Mouse (Mus musculus) forebrain, embryonic 10.5 days (tissue): ENCODE results near the gene Yipf6. TPM values are rescaled to one million over a fixed set of nuclear protein-coding genes. Genes with fewer than 3 reads are reported as not detected.

Source experiments
- DNase-seq: peaks from one replicate; pipeline ENCODE4 v3.0.0-alpha.2; 2017; ENCODE audit warnings: low spot score; ENCODE audit errors: extremely low spot score
- H3K27ac ChIP-seq: fragments of 300-500 bp; sonication (generic); 2 replicates; pipeline ENCODE4 v1.5.1; 2016; ENCODE audit warnings: mild to moderate bottlenecking
- H3K27me3 ChIP-seq: fragments of 300-500 bp; sonication (generic); 2 replicates; pipeline ENCODE4 v1.6.1; 2016; ENCODE audit warnings: mild to moderate bottlenecking; ENCODE audit not compliant: poor library complexity, severe bottlenecking
- H3K36me3 ChIP-seq: fragments of 300-500 bp; sonication (generic); replicated peaks from 2 replicates; pipeline ENCODE4 v1.6.1; 2016; ENCODE audit warnings: mild to moderate bottlenecking, moderate library complexity
- H3K4me1 ChIP-seq: fragments of 300-500 bp; sonication (generic); 2 replicates; pipeline ENCODE4 v1.6.1; 2016
- H3K4me3 ChIP-seq: fragments of 300-500 bp; sonication (generic); 2 replicates; pipeline ENCODE4 v1.5.1; 2016; ENCODE audit warnings: mild to moderate bottlenecking, moderate library complexity
- H3K9me3 ChIP-seq: fragments of 300-500 bp; sonication (generic); 2 replicates; pipeline ENCODE4 v1.6.1; 2016; ENCODE audit warnings: mild to moderate bottlenecking, moderate library complexity
- WGBS: fragments of 180-500 bp; shearing (Covaris S2); methylation state at CpG from one replicate; pipeline ENCODE4 v1.1.7; 2016; 5-methylcytosine and 5-hydroxymethylcytosine counted together
- polyA plus RNA-seq: library from polyadenylated mRNA; unstranded; fragments of >200 nt; fragmentation: Nextera tagmentation; extraction: Ambion mirVana; gene quantifications from 2 replicates; pipeline ENCODE4 v1.2.1, GENCODE M21; 2016

The Yipf6 gene
- polyA plus RNA-seq, result 18.0 and 18.9 TPM in 2 replicates

DNA sequence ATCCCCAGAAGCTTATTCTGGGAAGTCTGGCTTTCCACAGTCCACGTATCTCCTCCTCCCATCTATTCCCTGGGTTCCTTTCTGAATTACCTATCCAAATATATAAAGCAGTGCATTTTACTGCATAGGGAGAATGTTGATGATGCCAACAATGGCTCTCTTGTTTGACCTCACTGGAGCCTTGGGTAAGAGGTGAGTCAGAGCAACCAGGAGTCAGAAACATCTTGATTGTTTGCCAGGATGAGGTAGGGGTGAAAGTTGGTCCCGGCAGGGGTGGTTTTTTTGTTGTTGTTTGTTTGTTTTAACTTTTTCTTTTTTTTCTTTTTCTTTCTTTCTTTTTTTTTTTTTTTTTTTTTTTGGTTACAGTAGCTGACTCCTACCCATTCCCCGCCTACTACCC lies at the start of gene Yipf6:
Gene Yipf6, plus strand, starts transcription at position 216 of the 400 bp plus-strand sequence.
- peak within 1 kb of the TSS; percentile 91 for H3K27ac ChIP-seq
- H3K9me3 ChIP-seq, result no peaks in the 10 kb centered on the region
- WGBS, result 81% methylated on average over 3 of the region's 3 CpGs
- peaks cover 21% of the 10 kb centered on the region for H3K27me3 ChIP-seq
- no peaks in the 10 kb centered on the region for H3K36me3 ChIP-seq
- peak within 1 kb of the TSS; percentile 64 for H3K4me3 ChIP-seq
- no peak for DNase-seq
- H3K4me1 ChIP-seq, result 0 out of 2 replicates have a peak, but pooled peaks cover 8% of the 10 kb centered on the region

DNA sequence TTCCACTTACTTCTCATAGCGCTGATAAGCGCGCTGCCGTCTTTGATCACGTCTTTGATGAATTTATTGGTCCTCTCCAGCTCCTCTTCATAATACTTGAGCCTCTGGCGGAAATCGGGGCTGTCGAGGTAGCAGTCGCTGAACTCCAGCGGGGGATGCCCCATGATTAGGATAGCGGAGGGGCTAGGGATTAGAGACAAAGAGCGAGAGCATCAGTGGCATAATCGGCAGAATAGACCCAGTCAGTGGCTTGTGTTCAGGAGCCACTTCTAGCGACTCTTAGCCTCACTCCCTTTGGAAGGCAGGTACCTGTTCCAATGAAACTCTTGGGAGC lies 46.1 kb upstream of the Yipf6 start:
- peaks cover 59% of the 10 kb centered on the region for H3K27me3 ChIP-seq
- WGBS, result 17% methylated on average over 14 of the region's 14 CpGs
- H3K27ac ChIP-seq, result peak overlapping the region; percentile 84
- no peaks in the 10 kb centered on the region for H3K36me3 ChIP-seq
- peak overlapping the region; percentile 63 for H3K4me3 ChIP-seq
- H3K9me3 ChIP-seq, result no peaks in the 10 kb centered on the region
- peak; percentile 27 for DNase-seq
- H3K4me1 ChIP-seq, result peaks cover 8% of the 10 kb centered on the region; the same call in 1 of the 2 replicates

DNA sequence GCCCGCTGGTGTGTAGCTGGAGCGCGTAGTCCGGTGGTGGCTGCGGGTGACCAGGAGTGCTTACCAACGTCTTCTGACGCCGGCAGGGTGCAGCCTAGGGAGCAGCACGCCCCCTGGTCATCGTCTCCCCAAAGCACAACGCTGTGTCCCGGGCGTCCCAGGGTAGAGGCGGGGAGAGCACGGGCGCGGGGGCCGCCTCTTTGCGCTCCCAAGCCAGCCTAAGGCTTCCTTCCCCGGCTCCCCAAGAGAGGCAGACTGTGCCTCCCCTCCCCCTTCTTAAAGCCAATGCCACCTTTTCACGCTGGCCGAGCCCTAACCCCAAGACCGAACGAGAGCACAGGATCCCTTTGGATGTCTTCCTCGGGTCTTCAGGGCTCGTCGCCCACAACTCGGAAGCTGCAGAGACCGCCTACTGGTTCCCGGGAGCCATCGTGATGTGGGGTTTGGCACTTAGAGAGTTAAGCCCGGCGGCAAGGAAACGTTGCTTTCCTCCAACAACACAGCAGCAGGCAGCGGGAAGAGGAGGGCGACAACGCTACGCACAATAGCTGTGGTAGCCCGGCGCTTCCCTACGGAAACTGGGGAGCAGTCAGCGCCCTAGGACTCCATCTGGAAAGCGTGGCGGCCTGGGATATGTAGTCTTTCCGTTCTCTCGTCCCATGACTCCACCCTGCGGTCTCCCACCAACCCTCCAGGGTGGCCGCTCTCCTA lies 45.6 kb upstream of the Yipf6 start, which contains the start of gene Ophn1:
Gene Ophn1, minus strand, starts transcription at position 620 of the 711 bp plus-strand sequence.
- Histone ChIP-seq H3K4me1 (peaks cover 8% of the 10 kb centered on the region; the same call in 1 of the 2 replicates), H3K27me3 (peaks cover 55% of the 10 kb centered on the region), H3K4me3 (peak within 1 kb of the TSS; percentile 63), H3K36me3 (no peaks in the 10 kb centered on the region), H3K9me3 (no peaks in the 10 kb centered on the region), H3K27ac (peak within 1 kb of the TSS; percentile 84)
- DNase-seq, result peak; percentile 49
- whole genome bisulfite sequencing, result 16% methylated on average over 47 of the region's 48 CpGs

DNA sequence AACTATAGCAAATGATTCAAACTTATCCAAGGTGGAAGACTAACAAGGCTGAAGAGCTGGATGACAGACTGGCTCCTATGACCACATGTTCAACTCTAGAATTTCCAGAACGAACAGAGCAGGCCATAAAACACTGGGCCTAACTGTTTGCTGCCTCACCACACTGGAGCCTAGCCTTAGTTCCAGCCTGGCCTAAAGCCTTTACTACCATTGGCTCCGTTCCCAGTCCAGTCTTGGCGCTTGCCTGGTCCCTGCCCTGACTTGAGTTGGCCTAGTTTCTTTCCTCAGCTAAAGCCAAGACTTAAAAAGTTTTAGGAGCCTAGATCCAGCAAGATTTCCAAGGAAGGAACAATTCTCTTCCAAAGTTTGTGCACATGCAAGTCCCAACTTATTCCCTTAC lies 37.8 kb upstream of the Yipf6 start:
- H3K27ac ChIP-seq, result no peak overlapping the region
- no peaks in the 10 kb centered on the region for H3K9me3 ChIP-seq
- no peak for DNase-seq
- H3K4me3 ChIP-seq, result no peak overlapping the region
- 82% methylated on average over 3 of the region's 3 CpGs for WGBS
- no peaks in the 10 kb centered on the region; the same call in 1 of the 2 replicates for H3K27me3 ChIP-seq
- no peaks in the 10 kb centered on the region for H3K4me1 ChIP-seq
- H3K36me3 ChIP-seq, result no peaks in the 10 kb centered on the region

DNA sequence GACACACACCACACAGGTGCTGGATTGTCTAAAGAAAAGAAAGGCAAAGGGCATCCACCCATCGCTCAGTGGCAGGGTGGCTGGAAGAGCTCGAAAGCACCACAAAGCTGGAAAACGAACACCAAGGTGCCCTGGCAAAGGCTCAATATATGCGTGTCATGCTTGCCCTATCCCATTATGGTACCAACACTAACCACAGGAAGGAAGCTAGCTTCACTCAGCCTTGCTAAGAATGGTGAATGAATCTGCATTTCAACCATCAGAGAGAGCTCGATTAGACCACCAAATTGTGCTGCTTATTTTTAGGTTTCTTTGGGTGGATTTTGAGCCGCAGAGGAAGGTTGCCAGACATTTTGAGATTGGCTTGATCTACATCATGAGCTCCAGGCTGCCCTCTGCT lies 31.9 kb upstream of the Yipf6 start:
- no peak overlapping the region for H3K27ac ChIP-seq
- H3K4me3 ChIP-seq, result no peak overlapping the region
- no peaks in the 10 kb centered on the region for H3K4me1 ChIP-seq
- no peaks in the 10 kb centered on the region for H3K36me3 ChIP-seq
- WGBS, result 91% methylated on average over 6 of the region's 6 CpGs
- H3K9me3 ChIP-seq, result no peaks in the 10 kb centered on the region
- no peak for DNase-seq
- peaks cover 24% of the 10 kb centered on the region for H3K27me3 ChIP-seq

DNA sequence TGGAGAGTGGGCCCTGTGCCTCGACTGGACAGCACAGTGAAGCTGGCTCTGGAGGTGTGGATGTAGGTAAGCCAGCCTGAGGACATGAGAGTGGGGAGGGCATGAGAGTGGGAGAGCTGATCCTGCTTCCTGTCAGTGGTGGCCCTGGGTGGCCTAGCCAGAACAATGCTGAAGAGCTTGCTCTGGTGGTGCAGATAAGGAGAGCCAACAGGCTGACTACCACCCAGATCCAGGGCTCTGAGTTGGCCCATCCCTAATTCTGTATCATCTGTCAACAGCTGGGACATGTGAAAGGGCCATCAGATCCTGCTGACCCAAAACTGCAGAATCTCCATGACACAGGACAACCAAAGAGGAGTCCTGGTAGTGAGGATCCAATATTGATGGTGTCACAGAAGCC lies 27.2 kb upstream of the Yipf6 start:
- 53% methylated on average over 1 of the region's 1 CpGs for WGBS

DNA sequence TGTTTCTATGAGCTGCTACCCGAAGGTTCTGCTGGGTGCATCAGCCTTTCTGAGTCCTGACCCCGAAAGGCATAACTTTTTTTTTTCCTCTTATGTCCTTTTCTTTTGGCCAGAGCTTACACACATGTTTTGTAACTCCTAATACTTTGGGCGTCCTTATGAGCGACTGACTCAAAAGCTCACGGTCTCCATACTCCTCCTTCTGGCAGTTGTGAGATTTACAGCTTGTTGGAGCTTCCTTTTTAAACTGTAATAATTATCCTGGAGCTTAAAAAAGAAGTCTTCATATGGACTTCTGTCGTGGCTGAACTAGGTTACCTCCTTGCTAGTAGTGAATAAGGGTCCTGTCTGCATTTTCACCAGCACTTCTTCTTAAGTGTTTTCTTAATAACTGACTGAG lies 16.7 kb upstream of the Yipf6 start:
- peaks cover 41% of the 10 kb centered on the region for H3K27me3 ChIP-seq
- no peaks in the 10 kb centered on the region for H3K36me3 ChIP-seq
- H3K4me3 ChIP-seq, result no peak overlapping the region
- H3K9me3 ChIP-seq, result no peaks in the 10 kb centered on the region
- DNase-seq, result no peak
- H3K27ac ChIP-seq, result no peak overlapping the region
- WGBS, result 27% methylated on average over 6 of the region's 6 CpGs
- H3K4me1 ChIP-seq, result 0 out of 2 replicates have a peak, but pooled peaks cover 4% of the 10 kb centered on the region

More for the DNA sequence above, 27.2 kb upstream of the Yipf6 start:
- DNase-seq, result no peak
- Histone ChIP-seq H3K27ac (no peak overlapping the region), H3K36me3 (no peaks in the 10 kb centered on the region), H3K27me3 (peaks cover 31% of the 10 kb centered on the region), H3K4me3 (no peak overlapping the region), H3K4me1 (no peaks in the 10 kb centered on the region), H3K9me3 (no peaks in the 10 kb centered on the region)

DNA sequence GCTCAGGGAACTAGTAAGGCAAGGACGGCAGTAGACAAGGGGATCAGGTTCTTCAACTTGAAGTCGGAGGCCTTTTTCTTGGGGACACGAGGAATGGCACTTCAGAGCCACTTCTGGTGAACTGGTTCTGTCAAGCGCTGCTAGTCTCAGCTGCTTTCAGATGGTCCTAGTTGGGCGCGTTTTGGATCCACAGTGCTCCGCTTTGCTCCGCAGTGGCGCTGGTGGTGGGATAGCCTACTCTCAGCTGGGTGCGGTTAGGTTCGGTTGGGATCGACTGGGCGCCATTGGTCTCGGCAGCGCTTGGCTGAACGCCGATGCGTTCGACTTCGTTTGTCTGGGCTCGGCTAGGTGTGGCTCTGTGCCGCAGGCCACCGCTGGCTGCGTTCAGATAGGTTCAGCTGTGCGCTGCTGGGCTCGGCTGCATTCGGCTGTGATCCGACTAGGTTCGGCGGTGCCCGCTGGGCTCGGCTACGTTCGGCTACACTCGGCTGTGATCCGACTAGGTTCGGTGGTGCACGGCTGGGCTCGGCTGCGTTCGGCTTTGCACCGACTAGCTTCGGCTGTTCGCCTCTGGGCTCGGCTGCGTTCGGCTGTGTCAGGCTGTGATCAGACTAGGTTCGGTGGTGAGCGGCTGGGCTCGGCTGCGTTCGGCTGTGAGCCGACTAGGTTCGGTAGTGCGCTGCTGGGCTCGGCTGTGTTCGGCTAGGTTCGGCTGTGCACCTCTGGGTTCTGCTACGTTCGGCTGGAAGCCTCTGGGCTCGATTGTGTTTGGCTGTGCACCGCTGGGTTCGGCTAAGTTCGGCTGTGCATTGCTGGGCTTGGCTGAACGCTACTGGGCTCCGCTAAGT lies 815 bp downstream of the Yipf6 start:
- 0 out of 2 replicates have a peak, but pooled peaks cover 8% of the 10 kb centered on the region for H3K4me1 ChIP-seq
- WGBS, result 21% methylated on average over 66 of the region's 66 CpGs
- DNase-seq, result peak; percentile 88
- peaks cover 2% of the 10 kb centered on the region; the same call in 1 of the 2 replicates for H3K36me3 ChIP-seq
- H3K27ac ChIP-seq, result peak overlapping the region; percentile 91
- H3K27me3 ChIP-seq, result peaks cover 21% of the 10 kb centered on the region
- H3K9me3 ChIP-seq, result no peaks in the 10 kb centered on the region
- H3K4me3 ChIP-seq, result peak overlapping the region; percentile 64

DNA sequence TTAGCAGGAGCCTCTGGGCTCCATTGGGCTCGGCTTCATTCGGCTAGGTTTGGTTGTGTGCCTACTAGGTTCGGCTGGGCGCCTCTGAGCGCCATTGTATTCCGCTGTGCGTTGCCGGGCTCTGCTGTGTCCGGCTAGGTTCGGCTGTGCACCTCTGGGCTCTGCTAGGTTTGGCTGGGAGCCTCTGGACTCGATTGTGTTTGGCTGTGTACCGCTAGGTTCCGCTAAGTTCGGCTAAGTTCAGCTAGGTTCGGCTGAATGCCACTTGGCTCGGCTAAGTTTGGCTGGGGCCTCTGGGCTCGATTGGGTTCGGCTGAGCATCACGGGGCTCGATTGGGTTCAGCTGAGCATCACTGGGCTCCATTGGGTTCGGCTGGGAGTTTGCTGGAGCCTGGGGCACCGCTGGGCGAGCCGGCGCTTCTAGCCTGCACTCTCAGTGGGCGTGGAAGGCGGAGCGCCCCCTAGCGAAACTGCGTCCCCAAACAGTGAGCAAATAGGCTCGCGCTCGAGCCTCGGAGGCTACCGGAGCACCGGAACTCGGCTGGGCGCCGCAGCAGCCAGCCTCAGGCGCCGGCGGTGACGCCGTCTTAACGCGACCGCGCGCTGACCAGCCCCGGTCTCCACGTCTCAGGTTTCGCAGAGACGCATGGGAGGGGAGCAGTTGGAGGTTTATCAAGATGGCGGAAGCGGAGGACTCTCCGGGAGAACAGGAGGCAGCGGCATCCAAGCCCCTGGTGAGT lies 1.6 kb downstream of the Yipf6 start:
- DNase-seq, result peak; percentile 89
- 14% methylated on average over 57 of the region's 57 CpGs for WGBS
- Histone ChIP-seq H3K4me3 (peak overlapping the region; percentile 64), H3K9me3 (no peaks in the 10 kb centered on the region), H3K27me3 (peaks cover 21% of the 10 kb centered on the region), H3K4me1 (0 out of 2 replicates have a peak, but pooled peaks cover 8% of the 10 kb centered on the region), H3K27ac (peak overlapping the region; percentile 91), H3K36me3 (peaks cover 6% of the 10 kb centered on the region)

DNA sequence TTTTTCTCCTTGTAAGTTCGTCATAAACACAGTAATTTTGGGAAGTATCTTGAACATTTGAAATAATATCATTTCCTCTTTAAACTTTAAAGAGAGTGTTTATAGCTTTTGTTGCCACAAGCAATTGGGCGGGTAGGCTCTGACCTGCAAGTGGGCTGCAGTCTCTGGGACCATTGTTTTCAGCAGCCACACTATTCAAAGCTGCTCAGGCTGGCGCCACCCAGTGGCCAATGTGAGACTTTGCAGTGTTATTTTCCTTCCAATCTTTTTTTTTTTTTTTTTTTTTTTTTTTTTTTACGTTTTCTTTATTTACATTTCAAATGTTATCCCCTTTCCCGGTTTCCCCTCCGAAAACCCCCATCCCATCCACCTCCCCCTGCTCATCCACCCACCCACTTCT lies 17.8 kb downstream of the Yipf6 start:
- Histone ChIP-seq H3K4me3 (no peak overlapping the region), H3K27me3 (peaks cover 21% of the 10 kb centered on the region), H3K9me3 (no peaks in the 10 kb centered on the region), H3K27ac (no peak overlapping the region), H3K36me3 (no peaks in the 10 kb centered on the region), H3K4me1 (no peaks in the 10 kb centered on the region)
- DNase-seq, result peak; percentile 21
- 21% methylated on average over 6 of the region's 6 CpGs for WGBS

DNA sequence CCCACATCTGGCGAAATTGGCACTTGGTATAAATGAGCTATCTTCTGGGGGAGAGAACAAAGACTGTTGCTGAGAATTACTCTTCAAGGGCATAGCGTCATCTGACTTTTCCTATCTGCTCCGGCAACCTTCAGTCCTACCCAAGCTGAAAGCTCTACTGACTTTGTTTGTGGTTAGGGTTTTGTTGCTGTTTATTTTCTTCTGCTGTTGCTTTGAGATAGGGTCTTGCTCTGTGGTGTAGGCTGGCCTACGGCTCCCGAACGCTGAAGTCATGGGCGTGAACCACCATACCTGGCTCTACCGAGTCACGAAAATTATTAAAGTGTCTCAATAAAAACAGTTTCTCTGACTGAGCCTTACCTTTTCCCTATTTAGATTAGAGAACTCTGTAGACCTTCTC lies 22.2 kb downstream of the Yipf6 start:
- Histone ChIP-seq H3K9me3 (no peaks in the 10 kb centered on the region), H3K27me3 (peaks cover 35% of the 10 kb centered on the region), H3K36me3 (no peaks in the 10 kb centered on the region), H3K4me3 (no peak overlapping the region), H3K4me1 (no peaks in the 10 kb centered on the region), H3K27ac (no peak overlapping the region)
- no peak for DNase-seq
- WGBS, result 90% methylated on average over 9 of the region's 9 CpGs

DNA sequence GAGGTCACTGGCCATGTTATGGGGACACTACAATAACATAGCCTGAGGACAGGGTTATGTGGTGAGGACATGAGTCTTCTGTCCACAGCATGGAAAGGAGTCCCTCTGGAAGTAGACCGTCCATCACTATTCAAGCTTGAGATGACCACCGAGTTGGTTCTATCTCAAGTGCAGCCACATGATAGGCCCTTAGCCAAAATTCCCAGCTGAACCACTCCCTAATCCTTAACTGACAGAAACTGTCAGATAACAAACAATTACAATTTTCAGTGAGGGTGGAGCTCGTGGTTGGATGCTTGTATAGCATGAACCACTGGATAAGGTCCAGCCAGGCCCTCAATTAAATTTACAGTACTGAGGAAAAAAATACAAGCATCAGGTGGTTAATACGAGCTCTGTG lies 22.9 kb downstream of the Yipf6 start:
- Histone ChIP-seq H3K36me3 (no peaks in the 10 kb centered on the region), H3K4me3 (no peak overlapping the region), H3K4me1 (no peaks in the 10 kb centered on the region), H3K9me3 (no peaks in the 10 kb centered on the region), H3K27me3 (peaks cover 39% of the 10 kb centered on the region), H3K27ac (no peak overlapping the region)
- DNase-seq, result no peak
- WGBS, result 85% methylated on average over 4 of the region's 4 CpGs
